Mouse (Mus musculus) heart, adult 9 months (tissue): ENCODE data around the gene Faim.

Experiments used
- DNase-seq, 2 experiments: peaks; one replicate each; pipeline ENCODE4 v3.0.0; 2022; ENCODE audit warnings: low spot score in 2 of 2

Gene Faim

GRCm38 (mm10) chr9:98974898-98975297 is 11.3 kb upstream of the Faim start:
- DNase-seq, result no peak

GRCm38 (mm10) chr9:98976081-98976480 is 10.1 kb upstream of the Faim start:
- no peak for DNase-seq

DNA sequence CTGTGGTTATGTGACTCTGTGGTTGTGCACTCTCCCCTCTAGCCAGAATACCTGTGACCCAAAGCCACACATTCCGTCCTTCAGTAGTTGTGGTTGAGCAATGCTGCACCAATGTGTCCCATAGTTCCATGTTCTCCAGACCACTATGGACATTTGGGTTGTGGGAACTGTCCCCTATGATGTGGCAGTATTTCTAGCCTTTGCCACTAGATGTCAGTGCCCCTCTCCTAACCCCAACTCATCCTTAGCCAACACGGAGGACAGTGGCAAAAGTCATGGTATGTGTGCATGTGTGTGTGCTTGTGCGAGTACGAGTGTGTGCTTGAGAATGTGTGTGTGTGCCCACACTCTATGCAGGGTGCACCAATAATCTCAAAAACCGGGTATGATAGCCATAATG is 9.7 kb upstream of the Faim start:
- DNase-seq, result no peak

DNA sequence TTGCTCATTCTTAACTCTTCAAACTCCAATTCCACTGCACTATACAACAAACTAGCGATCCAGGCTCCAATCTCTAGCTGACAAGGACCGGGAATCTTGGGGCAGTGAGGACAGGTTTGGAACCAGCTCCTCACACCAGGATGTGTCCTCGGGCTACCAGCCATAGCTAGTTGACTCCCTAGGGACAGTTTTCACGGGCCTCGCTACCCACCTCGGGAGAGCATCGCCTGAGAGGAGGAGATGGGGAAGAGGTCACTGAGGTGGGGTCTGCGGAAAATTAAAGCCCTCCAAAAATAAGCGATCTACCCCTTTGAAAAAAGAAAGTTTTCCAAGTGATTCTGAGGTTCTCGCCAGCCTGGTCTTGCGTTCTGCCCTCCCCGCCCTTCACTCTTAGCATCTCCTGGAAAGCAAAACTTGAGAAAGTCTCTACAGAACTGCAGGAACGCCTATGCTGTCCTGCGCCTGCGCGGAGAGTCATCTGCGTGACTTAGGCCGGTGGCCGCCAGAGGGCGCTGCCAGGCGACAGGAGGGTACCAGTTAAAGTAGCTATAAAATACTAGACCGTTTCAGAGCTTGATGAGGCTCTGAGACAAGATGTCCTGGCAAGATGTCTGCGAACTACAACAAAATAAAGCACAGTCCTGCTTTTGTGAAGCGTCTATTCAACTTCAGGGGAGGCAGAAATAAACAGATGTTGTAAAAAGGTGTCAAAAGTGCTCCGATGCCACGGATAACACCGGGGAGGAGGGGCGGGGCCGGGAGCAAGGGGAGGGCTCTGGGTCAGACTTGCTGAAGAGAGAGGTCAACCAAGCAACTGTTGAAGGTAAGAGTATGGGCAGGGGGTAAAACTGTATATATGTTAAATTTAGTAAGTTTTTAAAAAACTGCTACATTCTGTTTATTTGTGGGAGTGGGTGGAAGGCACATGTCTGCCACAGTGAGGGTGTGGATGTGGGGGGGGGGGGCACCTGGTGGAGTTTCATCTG is 6.4 kb upstream of the Faim start:
- peak; percentile 56 to 83 for DNase-seq

GRCm38 (mm10) chr9:98986476-98987096 is 413 bp downstream of the Faim start:
- peak in 1 of 2 experiments; percentile 11 for DNase-seq

DNA sequence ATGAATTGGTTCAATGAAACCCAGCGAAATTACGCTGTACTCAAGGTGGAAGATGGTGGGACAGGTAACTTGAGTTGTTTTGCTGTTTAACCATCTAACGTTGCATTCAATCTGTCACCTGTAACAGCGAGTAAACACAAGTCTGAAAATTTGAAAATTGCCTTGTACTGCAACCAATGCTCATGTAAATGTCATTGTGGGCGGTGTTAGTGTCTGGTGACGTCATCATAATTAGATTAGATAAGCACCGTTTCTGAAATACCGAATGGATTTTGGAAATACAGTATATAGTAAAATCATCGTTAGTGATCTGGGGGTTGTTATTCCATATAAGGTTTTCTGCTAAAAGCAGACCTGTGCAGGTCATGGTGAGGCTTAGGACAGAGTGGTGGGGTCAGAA is 958 bp downstream of the Faim start:
- DNase-seq, result no peak

DNA sequence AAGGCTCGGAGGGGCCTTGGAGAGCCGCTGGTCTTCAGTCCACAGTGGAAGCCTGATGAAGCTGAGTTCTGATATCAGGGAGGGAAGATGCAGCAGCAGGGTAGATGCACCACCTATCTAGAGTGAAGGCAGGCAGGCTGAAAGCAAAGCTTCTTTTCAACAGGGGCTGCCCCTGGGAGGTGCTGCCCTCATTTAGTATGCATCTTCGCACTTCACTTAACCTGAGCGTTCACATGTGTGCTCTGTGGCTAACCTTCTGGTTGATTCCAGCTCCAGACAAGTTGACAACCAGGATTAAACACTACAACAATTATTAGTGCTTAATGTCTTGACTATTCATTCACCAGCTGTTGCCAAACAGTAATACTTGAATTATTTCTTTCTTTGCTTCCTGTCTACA is 7.9 kb downstream of the Faim start:
- DNase-seq, result no peak

- DNase-seq, result no peak
These were observed 13.7 kb downstream of the Faim start for GRCm38 (mm10) chr9:98999881-99000339.

GRCm38 (mm10) chr9:99001326-99001725 is 15.2 kb downstream of the Faim start:
- no peak for DNase-seq

- DNase-seq, result peak; percentile 6 to 19
These were observed 23.1 kb downstream of the Faim start for GRCm38 (mm10) chr9:99009069-99009897.

DNA sequence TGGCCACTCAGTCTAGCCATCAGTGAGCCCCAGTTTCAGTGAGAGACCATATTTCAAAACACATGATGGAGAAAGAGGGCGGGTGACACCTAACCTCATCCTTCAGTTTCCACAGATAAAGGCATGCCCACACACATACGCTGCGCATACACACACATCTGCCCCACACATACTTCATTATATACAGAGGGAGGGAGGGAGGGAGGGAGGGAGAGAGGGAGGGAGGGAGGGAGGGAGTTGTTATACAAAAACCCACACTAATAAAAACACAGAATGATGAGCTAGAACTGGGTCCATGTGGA is 23.7 kb downstream of the Faim start:
- DNase-seq, result no peak

GRCm38 (mm10) chr9:99016301-99016700 is 30.1 kb downstream of the Faim start:
- no peak for DNase-seq

DNA sequence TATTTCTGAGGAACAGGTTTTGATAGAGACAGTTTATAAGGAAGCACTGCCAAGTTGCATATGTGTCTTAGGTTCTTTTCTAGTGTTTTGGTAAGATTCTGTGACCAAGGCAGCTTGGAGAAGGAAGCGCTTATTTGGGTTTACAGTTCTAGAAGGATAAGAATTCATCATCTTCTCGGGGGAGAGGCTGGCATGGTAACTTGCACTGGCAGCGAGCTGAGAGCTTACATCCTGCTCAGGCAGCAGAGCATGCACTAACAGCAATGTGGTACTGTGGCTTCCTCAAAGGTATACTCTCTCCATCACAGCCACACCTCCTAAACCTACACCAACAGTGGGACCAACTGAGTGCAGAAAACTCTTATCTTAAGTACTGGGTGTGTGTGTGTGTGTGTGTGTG is 30.6 kb downstream of the Faim start:
- DNase-seq, result no peak

GRCm38 (mm10) chr9:99017679-99018078 is 31.5 kb downstream of the Faim start:
- no peak for DNase-seq

DNA sequence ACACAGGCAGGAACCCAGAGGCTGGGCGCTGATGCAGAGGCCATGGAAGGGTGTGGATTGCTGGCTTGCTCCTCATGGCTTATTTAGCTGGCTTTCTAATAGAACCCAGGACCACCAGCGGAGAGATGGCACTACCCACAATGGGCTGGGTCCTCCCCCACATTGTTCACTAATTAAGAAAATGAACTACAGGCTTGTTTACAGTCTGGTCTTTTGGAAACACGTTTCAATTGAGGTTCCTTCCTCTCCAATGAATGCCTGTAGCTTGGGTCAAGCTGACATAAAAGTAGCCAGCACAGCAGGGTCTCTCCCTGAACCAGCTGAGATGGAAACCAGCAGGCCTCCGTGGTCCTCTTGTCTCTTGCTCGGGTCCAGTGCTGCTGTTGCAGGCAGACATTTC is 35.0 kb downstream of the Faim start:
- no peak for DNase-seq

GRCm38 (mm10) chr9:99021751-99022150 is 35.6 kb downstream of the Faim start:
- DNase-seq, result no peak

DNA sequence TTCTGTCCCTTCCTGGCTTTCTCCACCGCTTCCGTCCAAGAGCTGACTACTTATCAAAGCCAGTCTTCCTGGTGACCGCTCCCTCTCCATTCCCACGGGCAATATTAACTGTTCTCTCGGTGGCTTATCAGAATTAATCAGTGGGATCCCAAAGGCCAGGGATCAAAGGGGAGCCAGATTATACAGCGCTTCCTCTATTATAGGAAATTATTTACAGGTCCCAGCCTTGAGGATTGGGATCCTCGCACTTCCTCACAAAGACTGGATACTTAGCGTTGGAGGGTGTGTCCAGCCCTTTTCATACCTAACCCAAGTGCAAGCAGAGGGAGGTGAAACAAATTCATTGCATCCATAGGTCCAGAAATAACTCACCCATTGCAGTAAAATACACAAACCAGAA is 45.9 kb downstream of the Faim start:
- DNase-seq, result no peak

DNA sequence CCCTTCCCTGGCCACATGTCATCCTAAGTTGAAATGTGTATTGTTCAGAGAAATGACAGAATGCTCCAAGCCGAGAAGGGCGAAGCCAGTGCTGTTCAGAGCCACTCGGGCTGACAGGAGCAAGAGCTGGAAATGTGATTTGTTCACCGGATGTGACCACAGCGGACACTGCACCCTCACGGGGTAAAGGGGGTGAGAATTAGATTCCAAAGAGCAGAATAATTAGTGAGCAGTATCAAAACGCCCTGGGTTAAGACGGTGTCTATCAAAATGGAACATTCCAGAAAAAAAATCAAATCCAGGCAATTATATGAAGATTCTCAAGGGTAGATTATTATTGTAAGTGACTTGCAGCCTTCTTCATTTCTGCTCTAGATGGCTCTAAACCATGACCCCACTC is 47.9 kb downstream of the Faim start:
- DNase-seq, result no peak

DNA sequence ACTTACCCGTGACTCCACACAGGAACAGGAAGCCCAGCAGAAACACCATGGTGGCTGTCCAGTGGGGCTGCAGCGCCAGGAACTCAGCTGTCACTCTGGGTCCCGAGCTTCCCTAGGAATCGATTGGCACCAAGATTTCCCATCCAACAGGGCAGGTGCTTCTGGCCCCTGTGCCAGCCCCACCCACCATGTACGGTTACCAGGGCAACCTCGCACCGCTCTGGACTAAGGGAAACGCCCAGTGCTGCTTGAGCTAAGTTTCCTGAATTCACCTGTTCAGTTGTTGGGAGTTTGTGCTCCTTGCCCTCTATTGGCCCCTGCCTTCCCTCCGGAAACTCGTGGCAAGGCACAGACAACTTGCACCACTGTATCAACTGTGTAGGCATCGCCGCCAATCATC is 49.4 kb downstream of the Faim start, which contains the start of gene Gm1123:
Gene Gm1123, minus strand, starts transcription at position 141 of the 400 bp plus-strand sequence.
- DNase-seq, result no peak

- no peak for DNase-seq
These were observed 55.8 kb downstream of the Faim start for GRCm38 (mm10) chr9:99041994-99042393.

DNA sequence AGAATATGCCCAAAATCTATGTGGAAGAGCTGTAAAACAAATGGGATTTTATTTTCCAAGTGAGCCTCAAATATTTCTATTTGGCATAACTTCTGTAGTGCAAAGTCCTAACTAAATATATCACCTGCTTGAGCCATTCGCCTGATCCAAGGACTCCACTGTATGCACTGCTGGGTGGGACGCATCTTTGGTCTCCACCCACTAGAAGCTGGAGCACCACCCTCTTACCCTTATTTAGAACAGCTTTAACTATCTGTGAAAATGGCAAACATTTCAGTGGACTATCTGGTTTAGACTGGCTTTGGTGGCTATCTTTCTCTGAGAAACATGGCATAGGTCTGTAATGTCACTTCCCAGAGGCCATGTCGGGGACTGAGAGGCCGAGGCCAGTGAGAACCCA is 56.5 kb downstream of the Faim start:
- DNase-seq, result no peak

DNA sequence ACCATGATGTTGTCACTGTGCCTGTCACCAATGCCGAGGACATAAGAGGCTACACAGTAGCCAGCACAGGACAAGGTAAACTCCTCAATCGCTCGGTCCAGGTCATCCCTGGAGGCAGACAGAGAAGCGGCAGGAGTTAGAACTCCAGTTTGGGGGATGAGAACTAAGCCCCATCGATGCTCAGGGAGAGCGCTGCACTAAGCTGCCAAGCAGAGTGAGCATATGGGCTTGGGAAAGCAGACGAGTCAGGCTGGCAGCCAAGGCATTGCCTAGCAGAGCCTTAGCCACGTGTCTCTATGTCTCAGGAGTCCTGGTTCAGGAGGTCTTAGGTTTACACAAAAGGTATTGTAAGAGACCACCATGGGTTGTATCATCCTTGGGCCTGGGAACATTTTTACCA is 58.6 kb downstream of the Faim start:
- DNase-seq, result no peak
